Mouse (Mus musculus): ENCODE data around the gene Tmem52. TPM values are rescaled to one million over a fixed set of nuclear protein-coding genes. Genes with fewer than 3 reads are reported as not detected.

Gene Tmem52
- total and polyA plus RNA-seq, 3 experiments: not detected

DNA sequence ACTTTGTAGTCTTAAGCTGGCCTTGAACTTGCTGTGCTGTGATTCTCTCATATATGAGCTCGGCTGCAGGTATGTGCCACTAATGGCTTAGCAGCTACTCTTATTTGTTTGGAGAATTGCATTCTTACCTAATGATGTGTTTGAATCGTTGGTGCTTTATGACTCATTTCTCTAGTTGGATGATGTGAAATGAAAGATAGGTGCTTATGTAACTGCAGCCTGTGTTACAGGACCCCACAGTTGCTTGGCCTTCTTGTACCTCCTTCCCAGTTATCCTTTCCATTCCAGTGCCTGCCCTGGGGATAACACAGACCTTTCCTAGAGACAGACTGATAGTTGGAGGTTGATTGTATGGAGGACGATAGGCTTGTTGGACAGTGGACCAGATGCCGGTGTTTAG, 39.7 kb downstream of the Tmem52 start:
- no peaks in the 10 kb centered on the region for H3K27me3 ChIP-seq (ENCODE audit: control insufficient read depth in 1 of 2, insufficient read depth in 2 of 2, low read length in 2 of 2)
- no peaks in the 10 kb centered on the region for H3K9me3 ChIP-seq (replicated peaks; ENCODE audit: insufficient read depth, low read length)
- H3K27ac ChIP-seq (ENCODE audit: control insufficient read depth, low read depth, low read length): no peak overlapping the region
- peaks cover 76% of the 10 kb centered on the region for H3K79me2 ChIP-seq (ENCODE audit: control insufficient read depth, insufficient read depth, low read length, poor library complexity)
- TF ChIP-seq SMC3 (IDR thresholded peaks at IDR 0.05; ENCODE audit: low read depth, low read length): no peak
- TF ChIP-seq TCF12 (IDR thresholded peaks at IDR 0.05; ENCODE audit: low read depth, low read length): no peak
- no peak for TF ChIP-seq CHD1 (IDR thresholded peaks at IDR 0.05; ENCODE audit: low read depth, low read length)
- TF ChIP-seq RCOR1 (IDR thresholded peaks at IDR 0.05; ENCODE audit: low read depth, low read length): no peak
- no peak for TF ChIP-seq EP300 (IDR thresholded peaks at IDR 0.05; ENCODE audit: low read depth in 1 of 2, low read length in 2 of 2)
- no peak for TF ChIP-seq MAX (IDR thresholded peaks at IDR 0.05; ENCODE audit: low read length)
- no peak for TF ChIP-seq ELF1 (IDR thresholded peaks at IDR 0.05; ENCODE audit: low read depth, low read length)
- TF ChIP-seq RAD21 (IDR thresholded peaks at IDR 0.05; ENCODE audit: low read depth, low read length): no peak
- TF ChIP-seq CHD2 (IDR thresholded peaks at IDR 0.05; ENCODE audit: low read length): no peak
- no peak for TF ChIP-seq SIN3A (IDR thresholded peaks at IDR 0.05; ENCODE audit: low read length)
- no peak for TF ChIP-seq POLR2AphosphoS5 (IDR thresholded peaks at IDR 0.05; ENCODE audit: borderline replicate concordance, low read depth, low read length)
- TF ChIP-seq ZMIZ1 (IDR thresholded peaks at IDR 0.05; ENCODE audit: low read depth, low read length): no peak
- no peak for TF ChIP-seq ZNF384 (IDR thresholded peaks at IDR 0.05; ENCODE audit: low read depth, low read length)
- H3K4me1 ChIP-seq (ENCODE audit: control insufficient read depth in 1 of 2, insufficient read depth in 2 of 2, low read length in 2 of 2): peaks cover 11 to 21% of the 10 kb centered on the region in 2 experiments
- no peak for DNase-seq (ENCODE audit: low read depth, low spot score)
- H3K4me3 ChIP-seq (ENCODE audit: control insufficient read depth in 1 of 2, insufficient read depth in 1 of 2, low read depth in 2 of 2, low read length in 2 of 2): no peak overlapping the region
- no peak overlapping the region for H3K9ac ChIP-seq (ENCODE audit: control insufficient read depth, low read depth, low read length, poor library complexity, severe bottlenecking)
- peaks cover 9 to 31% of the 10 kb centered on the region in 2 experiments for H3K36me3 ChIP-seq (ENCODE audit: control insufficient read depth in 1 of 2, insufficient read depth in 2 of 2, low read length in 2 of 2)

- TF ChIP-seq RCOR1 (IDR thresholded peaks at IDR 0.05; ENCODE audit: low read depth, low read length) (no peak), NRF1 (IDR thresholded peaks at IDR 0.05; ENCODE audit: insufficient read depth, low read depth, low read length, poor library complexity, severe bottlenecking) (no peak), TBP (IDR thresholded peaks at IDR 0.05; ENCODE audit: low read depth, low read length) (no peak), MYB (IDR thresholded peaks at IDR 0.05; ENCODE audit: low read depth, low read length) (no peak), ELF1 (IDR thresholded peaks at IDR 0.05; ENCODE audit: low read depth, low read length) (no peak), ZNF384 (IDR thresholded peaks at IDR 0.05; ENCODE audit: low read depth, low read length) (no peak), NELFE (IDR thresholded peaks at IDR 0.05; ENCODE audit: low read depth, low read length) (no peak), E2F4 (IDR thresholded peaks at IDR 0.05; ENCODE audit: borderline replicate concordance, low read depth, low read length) (no peak), ZC3H11A (IDR thresholded peaks at IDR 0.05; ENCODE audit: low read depth, low read length) (no peak), RAD21 (IDR thresholded peaks at IDR 0.05; ENCODE audit: low read depth, low read length) (no peak), CHD2 (IDR thresholded peaks at IDR 0.05; ENCODE audit: low read length) (no peak), GATA1 (IDR thresholded peaks at IDR 0.05; ENCODE audit: low read depth, low read length) (no peak), MXI1 (IDR thresholded peaks at IDR 0.05; ENCODE audit: low read depth, low read length) (no peak), KAT2A (conservative IDR thresholded peaks at IDR 0.05; ENCODE audit: low read depth, low read length) (no peak), MEF2A (IDR thresholded peaks at IDR 0.05; ENCODE audit: extremely low read depth, insufficient replicate concordance, low read depth, low read length, poor library complexity, severe bottlenecking) (no peak), SIN3A (IDR thresholded peaks at IDR 0.05; ENCODE audit: low read length) (no peak), CTCF (IDR thresholded peaks at IDR 0.05 in 2 of 3, conservative IDR thresholded peaks at IDR 0.05 in 1 of 3; ENCODE audit: control insufficient read depth in 1 of 3, insufficient read depth in 1 of 3, low read depth in 2 of 3, low read length in 3 of 3, poor library complexity in 1 of 3, severe bottlenecking in 1 of 3) (no peak), GABPA (IDR thresholded peaks at IDR 0.05; ENCODE audit: low read depth, low read length) (no peak), ZKSCAN1 (IDR thresholded peaks at IDR 0.05; ENCODE audit: low read depth, low read length) (no peak)
Observed at GRCm38 (mm10) chr4:155510981-155511380, 42.1 kb downstream of the Tmem52 start.

More at GRCm38 (mm10) chr4:155510981-155511380, 42.1 kb downstream of the Tmem52 start:
- H3K36me3 ChIP-seq (ENCODE audit: control insufficient read depth in 1 of 2, insufficient read depth in 2 of 2, low read length in 2 of 2): peaks cover 9 to 16% of the 10 kb centered on the region in 2 experiments
- no peaks in the 10 kb centered on the region for H3K9me3 ChIP-seq (replicated peaks; ENCODE audit: insufficient read depth, low read length)
- H3K79me2 ChIP-seq (ENCODE audit: control insufficient read depth, insufficient read depth, low read length, poor library complexity): peaks cover 67% of the 10 kb centered on the region
- H3K9ac ChIP-seq (ENCODE audit: control insufficient read depth, low read depth, low read length, poor library complexity, severe bottlenecking): no peak overlapping the region
- H3K27ac ChIP-seq (ENCODE audit: control insufficient read depth, low read depth, low read length): no peak overlapping the region
- H3K4me1 ChIP-seq (ENCODE audit: control insufficient read depth in 1 of 2, insufficient read depth in 2 of 2, low read length in 2 of 2): peaks cover 3 to 11% of the 10 kb centered on the region in 2 experiments; a peak in 3 of 4 replicates
- H3K27me3 ChIP-seq (ENCODE audit: control insufficient read depth in 1 of 2, insufficient read depth in 2 of 2, low read length in 2 of 2): no peaks in the 10 kb centered on the region
- H3K4me3 ChIP-seq (ENCODE audit: control insufficient read depth in 1 of 2, insufficient read depth in 1 of 2, low read depth in 2 of 2, low read length in 2 of 2): no peak overlapping the region
- DNase-seq (ENCODE audit: low read depth, low spot score): no peak

All from MEL (cell line).